Mouse (Mus musculus): ENCODE measurements at regions not wholly inside any gene's neighbourhood (a gene's known extent, or its start where the extent isn't known, plus 50 kb on each side); places are given as distances from the start of the nearest gene placed in this dataset.

- DNase-seq (ENCODE audit: low read depth, low spot score) = no peak
Observed at GRCm38 (mm10) chr4:48871105-48871504, 188.0 kb upstream of the Plppr1 start.

- DNase-seq (ENCODE audit: low read depth, low spot score) = no peak
Observed at GRCm38 (mm10) chr4:48889074-48889592, 169.9 kb upstream of the Plppr1 start.

- no peak for DNase-seq (ENCODE audit: low read depth, low spot score)
Observed at GRCm38 (mm10) chr4:48904551-48904950, 154.5 kb upstream of the Plppr1 start.

GRCm38 (mm10) chr4:48905196-48905867, 153.7 kb upstream of the Plppr1 start:
- DNase-seq (ENCODE audit: low read depth, low spot score) = no peak

GRCm38 (mm10) chr4:48909161-48909560, 149.9 kb upstream of the Plppr1 start:
- DNase-seq (ENCODE audit: low read depth, low spot score) = no peak

GRCm38 (mm10) chr4:48913301-48913700, 145.8 kb upstream of the Plppr1 start:
- no peak for DNase-seq (ENCODE audit: low read depth, low spot score)

GRCm38 (mm10) chr4:48924576-48925459, 134.3 kb upstream of the Plppr1 start:
- no peak for DNase-seq (ENCODE audit: low read depth, low spot score)

- DNase-seq (ENCODE audit: low read depth, low spot score) = no peak
Observed at GRCm38 (mm10) chr4:48938420-48938819, 120.7 kb upstream of the Plppr1 start.

- no peak for DNase-seq (ENCODE audit: low read depth, low spot score)
Observed at GRCm38 (mm10) chr4:48938892-48939291, 120.2 kb upstream of the Plppr1 start.

- no peak for DNase-seq (ENCODE audit: low read depth, low spot score)
Observed at GRCm38 (mm10) chr4:48945266-48945818, 113.7 kb upstream of the Plppr1 start.

- DNase-seq (ENCODE audit: low read depth, low spot score) = no peak
Observed at GRCm38 (mm10) chr4:48952965-48953364, 106.1 kb upstream of the Plppr1 start.

- DNase-seq (ENCODE audit: low read depth, low spot score) = no peak
Observed at GRCm38 (mm10) chr4:48975810-48976209, 83.3 kb upstream of the Plppr1 start.

GRCm38 (mm10) chr4:48992021-48992420, 67.1 kb upstream of the Plppr1 start:
- no peak for DNase-seq (ENCODE audit: low read depth, low spot score)

Data from R1 (cell line).